Mouse (Mus musculus): ENCODE measurements around the gene Mfap4. TPM values are rescaled to one million over a fixed set of nuclear protein-coding genes. Genes with fewer than 3 reads are reported as not detected.

The Mfap4 gene
- total RNA-seq, 2 experiments from 2014 or later = 2.6 to 3.3 TPM

DNA sequence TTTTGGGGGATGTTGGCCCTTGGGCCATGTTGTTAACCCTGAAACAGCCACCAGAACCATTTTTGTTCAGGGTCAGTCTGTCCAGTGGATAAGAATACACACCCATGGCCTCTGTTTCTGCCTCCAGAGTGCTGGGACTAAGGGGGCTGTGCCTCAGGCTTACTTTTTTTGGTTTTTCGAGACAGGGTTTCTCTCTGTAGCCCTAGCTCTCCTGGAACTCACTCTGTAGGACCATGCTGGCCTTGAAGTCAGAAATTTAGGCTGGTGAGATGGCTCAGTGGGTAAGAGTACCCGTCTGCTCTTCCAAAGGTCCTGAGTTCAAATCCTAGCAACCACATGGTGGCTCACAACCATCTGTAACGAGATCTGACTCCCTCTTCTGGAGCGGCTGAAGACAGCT lies 6.4 kb upstream of the Mfap4 start:
- intact Hi-C loops (cut with DNase I) = no loop called here
- no peak for DNase-seq (ENCODE audit: low spot score in 2 of 2)

- no peak for DNase-seq (ENCODE audit: low spot score in 2 of 2)
- intact Hi-C loops (cut with DNase I) = no loop called here
Measured at GRCm38 (mm10) chr11:61481239-61482090, 3.8 kb upstream of the Mfap4 start.

DNA sequence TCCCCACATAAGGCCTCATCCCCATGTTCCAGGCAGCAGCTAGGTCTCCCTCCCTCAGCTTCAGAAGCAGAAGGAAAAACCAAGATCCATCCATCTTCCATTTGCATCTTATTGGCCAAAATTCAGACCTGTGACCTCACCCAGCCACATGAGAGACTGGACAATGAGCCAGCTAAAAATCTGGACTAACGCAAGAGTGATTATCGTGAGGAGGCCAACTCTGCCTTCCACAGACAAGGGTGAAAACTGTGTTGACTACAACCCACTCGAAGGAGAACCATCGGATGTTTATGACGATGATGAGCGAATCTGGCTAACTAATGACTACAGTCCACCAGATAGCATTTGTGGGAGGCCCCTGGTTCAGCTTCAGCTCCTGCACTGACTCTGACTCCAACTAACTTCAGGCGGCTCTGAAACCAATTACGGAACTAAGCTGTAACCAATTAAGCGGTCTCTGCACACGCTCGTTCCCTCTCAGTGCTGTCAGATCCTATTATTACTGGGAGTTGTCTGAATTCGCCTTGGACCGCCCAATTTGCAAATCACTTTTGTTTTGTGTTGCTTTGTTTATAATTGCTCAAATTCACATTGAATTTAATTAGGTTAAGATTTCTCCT lies 1.9 kb upstream of the Mfap4 start:
- intact Hi-C loops (cut with DNase I) = no loop called here
- DNase-seq (ENCODE audit: low spot score in 2 of 2) = no peak

- no peak for DNase-seq (ENCODE audit: low spot score in 2 of 2)
- intact Hi-C loops (cut with DNase I) = no loop called here
Measured at GRCm38 (mm10) chr11:61484256-61484612, 997 bp upstream of the Mfap4 start.

DNA sequence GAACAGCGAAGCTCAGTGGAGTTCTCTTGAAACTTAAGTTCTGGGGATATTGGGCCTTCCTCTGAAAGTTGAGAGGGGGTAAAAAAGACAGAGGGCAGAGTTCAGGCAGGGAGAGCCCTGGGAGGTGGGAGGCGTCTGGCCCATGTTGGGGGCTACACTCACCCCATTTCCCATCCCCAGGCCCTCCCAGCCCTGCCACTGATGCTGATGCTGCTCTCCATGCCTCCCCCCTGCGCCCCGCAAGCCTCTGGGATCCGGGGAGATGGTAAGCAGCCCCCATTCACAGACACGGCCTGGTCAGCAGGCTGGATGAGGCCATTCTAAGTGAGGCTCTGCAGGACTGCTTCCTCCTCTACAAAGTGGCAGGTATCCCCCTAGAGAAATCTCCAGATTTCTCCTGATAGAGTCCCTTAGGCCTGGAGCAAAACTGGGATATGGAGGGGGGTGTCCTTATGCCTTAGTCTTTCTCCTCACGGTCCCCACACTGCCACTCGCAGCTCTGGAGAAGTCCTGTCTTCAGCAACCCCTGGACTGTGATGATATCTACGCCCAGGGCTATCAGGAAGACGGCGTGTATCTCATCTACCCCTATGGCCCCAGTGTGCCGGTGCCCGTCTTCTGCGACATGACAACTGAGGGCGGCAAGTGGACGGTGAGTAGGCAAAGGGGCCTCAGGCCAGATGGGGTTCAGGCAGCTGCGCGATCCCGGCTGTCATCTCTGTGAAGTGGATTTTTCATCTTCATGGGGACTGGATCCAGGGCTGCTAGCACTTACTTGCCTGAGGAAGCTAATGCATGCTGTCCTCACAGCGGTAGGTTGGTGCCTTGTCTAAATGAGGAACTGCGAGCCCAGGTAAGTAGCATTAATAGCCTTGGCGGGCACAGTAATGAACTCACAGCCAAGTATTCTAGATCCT lies 568 bp downstream of the Mfap4 start:
- DNase-seq (ENCODE audit: low spot score in 2 of 2) = no peak
- intact Hi-C loops (cut with DNase I) = no loop called here

GRCm38 (mm10) chr11:61486458-61487219 lies 1.4 kb downstream of the Mfap4 start:
- intact Hi-C loops (cut with DNase I) = no loop called here
- DNase-seq (ENCODE audit: low spot score in 2 of 2) = no peak

DNA sequence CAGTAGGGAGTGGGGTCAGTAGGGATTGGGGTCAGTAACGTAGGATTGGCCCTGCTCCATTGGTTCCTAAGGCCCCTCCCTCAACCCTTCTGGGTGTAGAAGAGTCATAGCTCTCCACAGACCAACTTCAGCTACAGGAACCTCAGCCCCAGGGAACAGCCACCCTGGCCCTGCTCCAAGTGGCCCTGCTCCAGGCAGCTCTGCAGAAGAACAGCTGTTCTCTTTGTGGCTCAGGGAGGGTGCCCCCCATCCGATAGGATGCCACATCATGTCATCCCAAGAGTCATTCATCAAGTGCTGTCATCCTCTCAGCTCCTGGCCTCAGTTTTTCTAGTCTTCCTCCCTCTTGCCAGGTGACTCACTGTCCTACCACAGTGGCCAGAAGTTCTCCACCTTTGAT lies 2.2 kb downstream of the Mfap4 start:
- DNase-seq (ENCODE audit: low spot score in 2 of 2) = no peak
- intact Hi-C loops (cut with DNase I) = no loop called here

- intact Hi-C loops (cut with DNase I) = no loop called here
- no peak for DNase-seq (ENCODE audit: low spot score in 2 of 2)
Measured at GRCm38 (mm10) chr11:61487936-61488335, 2.7 kb downstream of the Mfap4 start.

- no peak for DNase-seq (ENCODE audit: low spot score in 2 of 2)
- intact Hi-C loops (cut with DNase I) = no loop called here
Measured at GRCm38 (mm10) chr11:61489085-61489484, 3.9 kb downstream of the Mfap4 start.

DNA sequence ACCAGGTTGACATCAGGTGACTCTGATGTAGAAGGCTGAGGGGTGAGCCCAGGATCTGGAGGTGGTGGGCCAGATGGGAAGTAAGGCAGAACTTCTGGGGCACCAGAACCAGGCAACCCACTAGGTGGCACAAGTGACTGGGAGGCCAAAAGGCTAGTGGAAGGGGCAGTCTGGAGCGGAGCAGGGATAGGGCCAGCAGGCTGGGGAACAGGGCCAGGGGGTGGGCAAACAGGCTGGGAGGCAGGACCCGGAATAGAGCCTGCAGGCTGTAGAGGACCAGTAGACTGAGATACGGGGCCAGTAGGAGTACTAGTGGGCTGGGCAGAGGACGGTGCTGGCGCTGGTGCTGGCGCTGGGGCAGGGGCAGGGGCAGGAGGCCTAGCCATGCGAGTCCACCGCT lies 4.6 kb downstream of the Mfap4 start:
- intact Hi-C loops (cut with DNase I) = loop anchor here (5.0 kb wide), 1 partner anchor 38 kb away; the partner anchor contains the start of gene Rnf112
- DNase-seq (ENCODE audit: low spot score in 2 of 2) = no peak

- DNase-seq (ENCODE audit: low spot score in 2 of 2) = no peak
- intact Hi-C loops (cut with DNase I) = loop anchor here (5.0 kb wide), 1 partner anchor 39 kb away; the partner anchor contains the start of gene Rnf112
Measured at GRCm38 (mm10) chr11:61490944-61491520, 5.8 kb downstream of the Mfap4 start.

GRCm38 (mm10) chr11:61492749-61493401 lies 7.6 kb downstream of the Mfap4 start:
- no peak for DNase-seq (ENCODE audit: low spot score in 2 of 2)
- intact Hi-C loops (cut with DNase I) = loop anchor here (5.0 kb wide), 1 partner anchor 41 kb away; the partner anchor contains the start of gene Rnf112

GRCm38 (mm10) chr11:61493525-61494128 lies 8.4 kb downstream of the Mfap4 start:
- DNase-seq (ENCODE audit: low spot score in 2 of 2) = peak; percentile 45 to 50
- intact Hi-C loops (cut with DNase I) = loop anchor here (5.0 kb wide), 1 partner anchor 41 kb away; the partner anchor contains the start of gene Rnf112

- DNase-seq (ENCODE audit: low spot score in 2 of 2) = peak; percentile 95 to 96
- intact Hi-C loops (cut with DNase I) = loop anchor here (5.0 kb wide), 1 partner anchor 42 kb away; the partner anchor contains the start of gene Rnf112
Measured at GRCm38 (mm10) chr11:61494129-61494997, 9.1 kb downstream of the Mfap4 start, which contains the start of gene Mapk7. TSS of gene Mapk7 (minus strand) at chr11:61494406.

- DNase-seq (ENCODE audit: low spot score in 2 of 2) = no peak
- intact Hi-C loops (cut with DNase I) = no loop called here
Measured at GRCm38 (mm10) chr11:61495528-61495927, 10.3 kb downstream of the Mfap4 start.

- intact Hi-C loops (cut with DNase I) = no loop called here
Measured at GRCm38 (mm10) chr11:61497490-61497889, 12.3 kb downstream of the Mfap4 start.

More at GRCm38 (mm10) chr11:61497490-61497889, 12.3 kb downstream of the Mfap4 start:
- no peak for DNase-seq (ENCODE audit: low spot score in 2 of 2)
